Mouse (Mus musculus) C2C12 (cell line): ENCODE measurements around the gene Zfp692.

Source experiments
- CEBPB ChIP-seq: IDR thresholded peaks from one replicate; pipeline ENCODE4 v1.6.1; 2011; ENCODE audit warnings: low read depth, mild to moderate bottlenecking, control low read depth, moderate library complexity
- CTCF ChIP-seq: IDR thresholded peaks from one replicate; pipeline ENCODE4 v1.5.1; 2011; ENCODE audit not compliant: control insufficient read depth, insufficient read depth, insufficient read length
- FOSL1 ChIP-seq: IDR thresholded peaks from one replicate; pipeline ENCODE4 v1.8.0; 2011; ENCODE audit warnings: mild to moderate bottlenecking, low read length; ENCODE audit not compliant: poor library complexity, insufficient read depth, severe bottlenecking
- MYOD1 ChIP-seq: IDR thresholded peaks from one replicate; pipeline ENCODE4 v1.6.1; 2011; ENCODE audit warnings: low read depth; ENCODE audit not compliant: control insufficient read depth, insufficient read length
- MYOG ChIP-seq: IDR thresholded peaks from one replicate; pipeline ENCODE4 v1.6.1; 2011; ENCODE audit not compliant: control insufficient read depth, insufficient read length; ENCODE audit errors: extremely low read depth
- USF1 ChIP-seq: IDR thresholded peaks from one replicate; pipeline ENCODE4 v1.6.1; 2011; ENCODE audit warnings: low read depth, mild to moderate bottlenecking, control low read depth, moderate library complexity

- TF ChIP-seq CTCF (no peak), MYOD1 (no peak), USF1 (no peak), MYOG (no peak), CEBPB (no peak), FOSL1 (no peak)
Measured at GRCm38 (mm10) chr11:58314069-58314468, 7.2 kb downstream of the Zfp692 start.
